Mouse (Mus musculus): Measurements from ENCODE around the gene Cox4i1. TPM values are rescaled to one million over a fixed set of nuclear protein-coding genes. Genes with fewer than 3 reads are reported as not detected.

The Cox4i1 gene
- polyA plus RNA-seq (2014; fragmentation: Illumina TruSeq; extraction: RNeasy Lipid Tissue Mini Kit (QIAGEN cat#74804); ENCODE audit: low read depth, low replicate concordance), result 1,004 TPM

DNA sequence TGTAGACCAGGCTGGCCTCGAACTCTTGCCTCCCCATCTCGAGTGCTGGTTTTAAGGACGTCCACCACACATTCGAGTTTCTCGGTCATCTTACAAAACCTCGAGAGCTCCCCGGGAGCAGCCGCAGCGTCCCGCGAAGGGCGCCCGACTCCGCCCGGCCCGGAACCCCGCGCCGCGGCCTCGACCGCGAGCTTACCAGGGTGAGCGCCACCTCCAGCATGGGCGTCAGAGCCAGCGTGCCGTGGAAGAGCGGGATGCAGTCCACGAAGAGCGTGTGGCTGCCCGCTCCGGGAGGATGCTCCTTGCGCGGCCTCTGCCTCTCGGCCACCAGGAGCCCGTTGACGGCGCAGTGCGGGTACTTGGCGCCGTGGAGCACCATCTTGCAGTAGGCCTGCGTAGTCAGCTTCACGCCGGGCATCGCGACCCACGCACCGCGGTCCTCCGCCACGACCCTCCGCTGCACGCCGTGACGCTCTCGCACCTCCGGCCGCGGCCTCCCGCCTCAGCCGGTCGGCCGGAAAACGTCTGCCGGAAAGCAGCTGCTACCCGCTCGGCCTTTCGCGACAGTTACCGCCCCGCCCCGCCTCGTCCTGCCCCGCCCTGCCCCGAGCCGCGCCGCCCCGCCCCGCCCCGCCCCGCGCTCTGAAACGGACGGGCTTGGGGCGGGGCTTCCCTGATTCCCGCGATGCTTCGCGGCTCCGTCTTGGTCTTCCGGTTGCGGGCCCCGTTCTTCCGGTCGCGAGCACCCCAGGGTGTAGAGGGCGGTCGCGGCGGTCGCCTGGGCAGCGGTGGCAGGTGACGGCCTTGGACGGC is at the start of gene Cox4i1, which contains the start of gene Gm27021:
Gene Cox4i1, plus strand, starts transcription at position 662 of the 813 bp plus-strand sequence.
Gene Gm27021, minus strand, starts transcription at position 519 of the 813 bp plus-strand sequence.

DNA sequence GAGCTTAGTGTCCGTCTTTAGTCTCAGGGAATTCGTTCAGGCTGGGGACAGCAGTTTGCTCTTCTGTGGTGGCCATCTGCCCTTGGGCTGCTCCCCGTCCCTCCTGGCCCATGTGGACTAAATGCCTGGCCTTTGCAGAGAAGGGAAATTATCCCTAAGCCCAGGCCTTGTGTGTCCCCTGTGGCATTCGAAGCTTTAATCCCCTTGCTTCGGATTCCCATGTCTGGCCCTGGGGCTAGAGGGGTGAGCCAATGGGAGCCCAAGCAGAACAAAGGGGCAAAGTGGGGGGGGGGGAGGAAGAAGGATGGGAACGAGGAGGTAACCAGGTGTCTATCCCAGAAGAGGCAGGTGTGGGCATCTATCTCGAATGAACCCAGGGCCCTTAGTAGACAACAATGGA is 20.5 kb upstream of the Cox4i1 start, which contains the start of gene 1190005I06Rik:
Gene 1190005I06Rik, minus strand, starts transcription at position 101 of the 400 bp plus-strand sequence.

DNA sequence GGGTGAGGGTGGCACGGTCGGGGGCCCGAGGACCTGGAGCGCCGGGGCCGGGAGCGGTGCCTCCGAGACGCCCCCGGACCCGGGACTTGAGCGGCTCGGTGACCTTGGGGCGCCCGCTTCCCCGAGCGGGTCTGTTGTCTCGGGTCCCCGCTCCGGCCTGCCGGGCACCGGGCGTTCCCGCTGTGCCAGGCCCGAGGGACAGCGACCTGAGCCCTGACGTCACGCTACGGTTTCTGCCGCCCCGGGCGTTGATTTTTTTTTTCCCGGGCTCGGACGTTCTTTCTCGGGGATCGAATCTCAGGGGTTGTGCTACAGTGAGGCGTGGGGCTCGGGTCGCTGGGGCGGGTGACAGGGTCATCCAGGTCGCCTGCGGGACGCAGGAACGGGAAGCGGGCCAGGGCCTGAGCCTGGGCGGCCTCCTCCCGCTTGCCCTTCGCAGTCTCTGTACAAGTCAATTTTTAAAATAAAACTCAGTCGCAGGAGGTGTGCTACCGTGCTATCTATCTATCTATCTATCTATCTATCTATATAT is 418 bp downstream of the Cox4i1 start, which contains the start of gene Emc8:
Gene Emc8, minus strand, starts transcription at position 200 of the 532 bp plus-strand sequence.

Other genes starting within 250 kb of the Cox4i1 start
- gene Gins2, start 78.9 kb upstream of the Cox4i1 start, polyA plus RNA-seq (2014; fragmentation: Illumina TruSeq; extraction: RNeasy Lipid Tissue Mini Kit (QIAGEN cat#74804); ENCODE audit: low read depth, low replicate concordance), result 15.1 TPM
- 15.5 TPM for gene 1190005I06Rik, start 20.6 kb upstream of the Cox4i1 start, polyA plus RNA-seq (2014; fragmentation: Illumina TruSeq; extraction: RNeasy Lipid Tissue Mini Kit (QIAGEN cat#74804); ENCODE audit: low read depth, low replicate concordance)
- 0.73 TPM for gene Gm27021, start 143 bp upstream of the Cox4i1 start, polyA plus RNA-seq (2014; fragmentation: Illumina TruSeq; extraction: RNeasy Lipid Tissue Mini Kit (QIAGEN cat#74804); ENCODE audit: low read depth, low replicate concordance)
- gene Emc8, start 351 bp downstream of the Cox4i1 start, polyA plus RNA-seq (2014; fragmentation: Illumina TruSeq; extraction: RNeasy Lipid Tissue Mini Kit (QIAGEN cat#74804); ENCODE audit: low read depth, low replicate concordance), result 59.5 TPM
- gene Irf8, start 68.1 kb downstream of the Cox4i1 start, polyA plus RNA-seq (2014; fragmentation: Illumina TruSeq; extraction: RNeasy Lipid Tissue Mini Kit (QIAGEN cat#74804); ENCODE audit: low read depth, low replicate concordance), result 9.8 TPM

Measured in adipose tissue, adult 10 weeks (tissue).